Mouse (Mus musculus) gastrocnemius, postnatal 10 days (tissue): ENCODE data around the gene Fam162a. TPM values are rescaled to one million over a fixed set of nuclear protein-coding genes. Genes with fewer than 3 reads are reported as not detected.
"Not testable (repeated sequence)": the region's sequence is repeated elsewhere in the genome, so short reads cannot be mapped to it uniquely, and the experiment has no call there.

ENCODE experiments used
- DNase-seq: peaks from one replicate; pipeline ENCODE4 v3.0.0; 2021; ENCODE audit warnings: mixed read lengths
- long read RNA-seq, 2 experiments: library from polyadenylated mRNA; stranded (forward); transcript quantifications; one replicate each; pipeline ENCODE4 v2.0.0; 2021
- total RNA-seq, 2 experiments: library from RNA; stranded (reverse); gene quantifications; 2 replicates each; pipeline ENCODE4 v1.2.3; 2021

The Fam162a gene
- total RNA-seq, result 100 to 1,000 TPM; 130 to 134 TPM
- long read RNA-seq, experiment 1, transcript Fam162a-201 (5 exons, 718 nt), result major isoform, 54 of 58 reads
- long read RNA-seq, experiment 1, partial matches to known transcripts, result 2 of 58 reads
- long read RNA-seq, experiment 1, other reads (novel, unspliced or antisense), result 2 of 58 reads
- long read RNA-seq, experiment 2, transcript Fam162a-201 (5 exons, 718 nt), result major isoform, 44 of 47 reads
- long read RNA-seq, experiment 2, partial matches to known transcripts, result 1 of 47 reads
- long read RNA-seq, experiment 2, other reads (novel, unspliced or antisense), result 2 of 47 reads

- peak; percentile 96 for DNase-seq
These were observed at the start of gene Fam162a, which contains the start of gene Ccdc58 for GRCm38 (mm10) chr16:36071450-36072379. TSS of gene Fam162a (minus strand) at chr16:36071594. TSS of gene Ccdc58 (plus strand) at chr16:36071685.

- not testable (repeated sequence) for DNase-seq
These were observed 44.4 kb upstream of the Fam162a start for GRCm38 (mm10) chr16:36115751-36116150.

- DNase-seq, result not testable (repeated sequence)
These were observed 40.1 kb upstream of the Fam162a start for GRCm38 (mm10) chr16:36111486-36111885.

DNA sequence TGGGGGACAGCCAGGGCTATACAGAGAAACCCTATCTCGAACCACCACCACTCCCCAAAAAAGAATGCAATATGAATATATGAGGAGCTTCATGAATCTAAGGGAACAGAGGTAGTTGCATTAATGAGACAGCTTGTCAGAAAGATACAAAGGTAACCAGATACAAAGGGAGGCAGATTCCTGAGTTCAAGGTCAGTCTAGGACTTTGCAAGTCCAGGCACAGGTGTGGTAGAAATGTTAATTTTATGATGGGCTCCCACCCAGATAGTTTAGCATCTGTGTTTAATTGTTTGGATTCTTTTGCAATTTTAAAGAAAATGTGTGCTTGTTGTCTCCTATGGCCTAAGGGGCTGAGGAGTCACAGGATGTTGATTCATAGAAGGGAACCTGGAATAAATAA lies 30.8 kb upstream of the Fam162a start:
- DNase-seq, result no peak

DNA sequence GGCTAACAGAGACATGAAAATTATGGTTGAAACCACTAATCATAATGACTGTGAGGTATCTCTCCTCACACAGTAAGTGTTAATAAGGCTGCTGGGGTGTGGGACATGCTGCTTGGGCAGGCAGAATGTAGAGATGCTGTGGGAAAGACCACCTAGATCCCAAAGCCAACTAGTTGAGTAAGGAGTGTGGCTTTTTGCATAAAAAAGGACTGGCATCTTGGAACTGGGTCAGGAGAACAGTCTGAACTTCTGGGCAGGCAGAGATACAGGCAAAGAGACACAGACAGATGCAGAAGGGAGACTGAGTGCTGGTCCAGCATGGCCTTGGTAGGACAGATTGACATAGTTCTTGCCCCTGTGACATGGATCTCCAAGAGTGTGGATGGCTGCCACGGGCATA lies 30.1 kb upstream of the Fam162a start:
- DNase-seq, result no peak

GRCm38 (mm10) chr16:36097813-36098499 lies 26.6 kb upstream of the Fam162a start:
- not testable (repeated sequence) for DNase-seq

- no peak for DNase-seq
These were observed 22.7 kb upstream of the Fam162a start for GRCm38 (mm10) chr16:36094079-36094478.

- no peak for DNase-seq
These were observed 19.6 kb upstream of the Fam162a start for GRCm38 (mm10) chr16:36090785-36091509.

DNA sequence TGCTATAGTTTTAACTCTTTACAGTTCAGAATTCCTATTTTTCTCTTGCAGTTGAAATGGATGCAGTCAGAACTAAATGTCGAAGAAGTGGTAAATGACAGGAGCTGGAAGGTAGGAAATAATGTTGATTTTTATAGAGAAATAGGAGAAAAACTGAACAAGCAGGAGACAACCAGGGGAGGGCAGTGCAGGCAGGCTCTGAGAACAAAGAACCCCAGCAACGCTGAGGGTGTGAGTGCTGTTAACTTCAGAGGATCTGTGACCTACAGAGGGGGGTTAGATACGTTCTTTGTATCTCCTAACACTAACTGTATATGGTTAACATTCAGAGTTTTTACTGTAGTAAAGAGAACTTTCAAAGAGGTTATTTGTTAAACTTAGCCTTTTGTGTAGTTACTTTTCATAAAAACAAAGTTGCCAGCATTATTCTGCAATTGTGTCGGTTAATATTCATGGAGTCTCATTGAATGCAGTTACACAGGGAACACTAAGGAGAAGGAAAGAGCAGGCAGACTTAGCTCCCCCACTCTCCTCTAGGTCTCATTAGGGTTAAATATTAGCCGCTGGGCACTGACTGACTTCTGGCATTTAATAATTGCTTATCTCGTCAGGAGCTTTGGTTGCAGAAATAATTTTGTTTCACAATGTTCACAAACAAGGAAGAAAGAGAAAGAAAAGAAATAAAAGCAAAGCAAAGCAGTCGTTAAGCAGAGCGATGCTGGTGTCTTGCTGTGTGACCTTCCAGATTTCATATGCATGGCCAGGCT lies 18.6 kb upstream of the Fam162a start:
- DNase-seq, result no peak

GRCm38 (mm10) chr16:36089065-36089464 lies 17.7 kb upstream of the Fam162a start:
- DNase-seq, result no peak

GRCm38 (mm10) chr16:36087846-36088245 lies 16.5 kb upstream of the Fam162a start:
- DNase-seq, result no peak

DNA sequence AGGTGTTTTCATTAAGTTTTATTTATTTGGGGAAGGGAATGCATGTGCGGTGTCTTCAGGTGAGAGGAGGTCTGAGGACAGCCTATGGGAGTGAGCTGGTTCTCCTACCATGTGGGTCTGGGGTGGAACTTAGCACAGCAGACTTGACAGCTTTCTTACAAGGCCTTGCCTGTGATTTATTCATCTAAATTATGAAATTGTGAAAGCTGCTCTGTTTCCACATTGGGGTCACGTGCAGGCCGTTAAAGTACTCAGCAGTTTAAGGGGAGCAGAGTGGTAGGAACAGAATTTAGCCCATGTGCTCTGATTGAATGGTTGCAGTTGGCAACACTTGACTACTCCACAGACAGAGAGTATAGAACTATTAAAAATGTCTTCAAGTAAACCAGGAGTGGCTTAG lies 8.5 kb upstream of the Fam162a start:
- DNase-seq, result no peak

GRCm38 (mm10) chr16:36074772-36075171 lies 3.4 kb upstream of the Fam162a start:
- no peak for DNase-seq

DNA sequence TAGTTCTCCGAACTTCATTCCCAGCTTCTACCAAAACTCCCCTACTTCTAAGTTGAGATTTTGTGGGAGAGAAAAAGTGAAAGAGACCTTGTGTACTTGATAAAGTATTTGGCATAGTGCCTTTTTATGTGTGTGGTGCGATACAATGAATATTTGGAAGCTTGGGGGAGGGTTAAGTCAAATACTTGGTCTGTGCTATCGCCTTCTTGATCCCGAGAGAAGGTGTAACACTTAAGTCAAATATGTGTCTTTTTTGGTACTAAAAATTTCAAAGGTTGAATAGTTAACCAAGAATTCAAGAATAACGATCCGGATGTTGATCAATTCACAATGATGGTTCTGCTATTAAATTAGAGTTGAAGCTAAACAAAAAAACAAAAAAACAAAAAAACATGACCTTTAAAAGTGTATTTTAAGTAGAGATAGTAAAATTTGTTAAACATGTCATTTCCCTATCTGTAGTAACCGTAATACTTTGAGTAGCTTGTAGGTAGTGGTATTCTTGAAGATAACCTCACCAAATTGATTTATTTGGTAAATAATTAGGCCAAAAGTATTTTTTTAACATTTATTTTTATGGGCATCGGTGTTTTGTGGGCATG lies 1.1 kb upstream of the Fam162a start:
- DNase-seq, result no peak

DNA sequence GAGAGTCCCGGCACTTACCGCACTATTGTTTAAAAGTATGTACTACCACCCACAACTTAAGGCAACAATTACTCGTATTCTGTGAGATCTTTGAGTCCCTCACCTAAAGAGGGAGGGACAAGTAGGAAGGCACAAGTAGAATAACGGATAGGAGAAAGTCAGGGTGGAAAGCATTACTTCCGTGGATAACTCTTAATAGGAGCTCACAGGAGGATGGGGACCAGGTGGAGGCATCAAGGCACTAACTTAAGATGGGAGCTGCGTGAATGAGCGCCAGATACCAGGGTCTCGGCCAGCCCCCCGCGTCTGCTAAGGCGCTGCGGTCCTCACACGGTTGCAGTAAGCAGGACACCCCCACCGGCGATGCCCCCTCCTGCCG lies 334 bp downstream of the Fam162a start:
- DNase-seq, result no peak

GRCm38 (mm10) chr16:36069819-36070575 lies 1.4 kb downstream of the Fam162a start:
- no peak for DNase-seq

DNA sequence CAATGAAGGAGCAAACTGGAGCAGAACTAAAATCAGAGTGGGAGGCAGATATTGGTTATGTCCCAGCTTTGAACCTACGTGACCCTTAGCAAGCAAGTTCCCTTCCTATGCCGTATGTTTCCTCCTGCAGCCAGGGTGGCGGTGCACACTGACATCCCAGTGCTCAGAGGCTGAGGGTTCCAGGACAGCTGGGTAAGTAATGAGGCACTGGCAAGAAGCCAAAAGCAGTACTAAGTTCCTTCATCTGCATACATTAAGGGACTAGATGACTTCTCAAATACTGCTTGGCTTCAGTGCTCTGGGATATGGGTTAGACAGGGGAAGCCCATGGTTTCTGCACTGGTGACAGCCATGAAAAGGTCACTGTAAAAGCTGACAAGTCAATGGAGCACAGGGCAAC lies 3.0 kb downstream of the Fam162a start:
- DNase-seq, result no peak

DNA sequence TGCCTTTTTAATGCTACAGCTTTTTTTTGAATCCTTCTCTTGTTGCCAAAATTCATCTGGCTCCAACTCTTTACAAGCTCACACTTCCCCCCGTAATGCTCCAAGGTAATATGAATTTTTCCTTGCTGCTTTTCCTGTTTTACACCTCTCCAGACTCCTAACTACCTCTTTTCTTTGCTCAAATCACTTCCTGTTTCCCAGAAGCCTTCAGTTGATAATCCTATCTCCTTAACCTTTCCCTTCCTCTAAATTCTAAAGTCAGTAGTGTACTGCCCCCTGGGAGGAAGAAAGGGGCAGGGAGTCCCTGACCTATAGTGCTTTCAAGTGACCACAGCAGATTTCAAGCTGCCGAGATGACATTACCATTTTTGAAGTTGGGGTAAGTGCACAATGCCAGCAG lies 3.7 kb downstream of the Fam162a start:
- DNase-seq, result no peak

DNA sequence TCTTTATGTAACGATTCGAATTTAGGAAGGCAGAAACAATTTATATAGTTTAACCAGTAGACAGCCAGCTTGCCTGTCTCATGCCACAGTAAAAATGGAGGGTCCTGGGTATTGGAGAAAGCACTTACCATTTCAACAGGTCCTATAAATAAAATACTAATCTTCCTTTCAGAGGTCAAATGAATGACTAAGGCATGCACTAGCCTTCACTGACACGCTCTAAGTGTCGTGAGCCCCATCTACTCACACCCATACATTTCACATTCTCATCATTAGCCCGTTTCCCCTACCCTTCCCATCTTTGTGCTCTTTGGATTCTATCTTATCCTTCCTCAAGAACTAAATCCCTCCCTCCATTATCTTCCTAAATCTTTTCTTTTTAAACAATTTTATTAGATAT lies 6.5 kb downstream of the Fam162a start:
- no peak for DNase-seq

GRCm38 (mm10) chr16:36063315-36063714 lies 8.1 kb downstream of the Fam162a start:
- DNase-seq, result peak; percentile 15
